Mouse (Mus musculus) lung, embryonic 16.5 days (tissue): ENCODE data around the gene Lrrc8c. TPM values are rescaled to one million over a fixed set of nuclear protein-coding genes. Genes with fewer than 3 reads are reported as not detected.

Source experiments
- ATAC-seq: fragments of 200-750 bp; cut with Nextera tagmentation; 2 replicates; pipeline ENCODE4 v1.8.0; 2017; ENCODE audit warnings: low read depth, mild to moderate bottlenecking, moderate library complexity
- H3K27ac ChIP-seq: fragments of 300-500 bp; sonication (generic); 2 replicates; pipeline ENCODE4 v1.5.1; 2014; ENCODE audit warnings: mild to moderate bottlenecking, control low read depth, low read length
- H3K27me3 ChIP-seq: fragments of 300-500 bp; sonication (generic); 2 replicates; pipeline ENCODE4 v1.6.1; 2014; ENCODE audit warnings: low read depth, low read length, mixed read lengths; ENCODE audit not compliant: control insufficient read depth, insufficient read depth
- H3K36me3 ChIP-seq: fragments of 300-500 bp; sonication (generic); 2 replicates; pipeline ENCODE4 v1.6.1; 2014; ENCODE audit warnings: low read length; ENCODE audit not compliant: control insufficient read depth, insufficient read depth
- H3K4me1 ChIP-seq: fragments of 300-500 bp; sonication (generic); replicated peaks from 2 replicates; pipeline ENCODE4 v1.6.1; 2014; ENCODE audit warnings: low read length, mixed read lengths; ENCODE audit not compliant: control insufficient read depth, insufficient read depth
- H3K4me2 ChIP-seq: fragments of 300-500 bp; sonication (generic); 2 replicates; pipeline ENCODE4 v1.6.1; 2014; ENCODE audit warnings: low read depth, low read length, control low read depth
- H3K4me3 ChIP-seq: fragments of 300-500 bp; sonication (generic); 2 replicates; pipeline ENCODE4 v1.5.1; 2014; ENCODE audit warnings: mild to moderate bottlenecking, low read length, control low read depth
- H3K9ac ChIP-seq: fragments of 300-500 bp; sonication (generic); 2 replicates; pipeline ENCODE4 v1.6.1; 2014; ENCODE audit warnings: low read length, control low read depth
- H3K9me3 ChIP-seq: fragments of 300-500 bp; sonication (generic); 2 replicates; pipeline ENCODE4 v1.6.1; 2016; ENCODE audit warnings: low read length; ENCODE audit not compliant: control insufficient read depth
- WGBS: fragments of 180-500 bp; shearing (Covaris S2); extraction: QIAGEN DNeasy Blood & Tissue Kit; methylation state at CpG from one replicate; pipeline ENCODE4 v1.1.7; 2014; 5-methylcytosine and 5-hydroxymethylcytosine counted together
- polyA plus RNA-seq: library from polyadenylated mRNA; unstranded; fragments of >200 nt; fragmentation: Nextera tagmentation; extraction: Ambion mirVana; gene quantifications from 2 replicates; pipeline ENCODE4 v1.2.1, GENCODE M21; 2015

The Lrrc8c gene
- polyA plus RNA-seq, 1 experiment from 2014 or later, result 29.2 TPM

DNA sequence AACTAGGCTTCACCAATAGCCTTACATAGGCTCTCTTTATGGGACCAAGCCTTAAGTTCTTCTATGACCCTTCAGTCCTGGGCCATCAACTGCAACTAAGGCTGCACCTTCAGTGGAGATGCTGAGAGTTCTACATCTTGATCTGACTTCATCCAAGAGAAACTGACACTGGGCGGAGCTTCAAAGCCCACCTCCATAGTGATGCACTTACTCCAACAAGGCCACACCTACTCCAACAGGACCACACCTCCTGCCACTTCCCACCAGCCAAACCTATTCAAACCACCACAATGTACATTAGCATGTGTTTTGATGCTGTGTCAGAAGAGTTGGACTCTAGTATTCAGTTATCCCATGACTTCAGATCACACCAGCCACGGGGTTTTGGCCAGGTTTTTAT, 17.0 kb downstream of the Lrrc8c start:
- Histone ChIP-seq H3K9ac (no peak overlapping the region), H3K36me3 (no peaks in the 10 kb centered on the region), H3K4me2 (no peak overlapping the region), H3K9me3 (no peaks in the 10 kb centered on the region), H3K27me3 (no peaks in the 10 kb centered on the region), H3K27ac (no peak overlapping the region), H3K4me1 (peaks cover 2% of the 10 kb centered on the region; the same call in 1 of the 2 replicates), H3K4me3 (no peak overlapping the region)
- WGBS, result 91% methylated on average over 2 of the region's 2 CpGs
- ATAC-seq, result no peak

DNA sequence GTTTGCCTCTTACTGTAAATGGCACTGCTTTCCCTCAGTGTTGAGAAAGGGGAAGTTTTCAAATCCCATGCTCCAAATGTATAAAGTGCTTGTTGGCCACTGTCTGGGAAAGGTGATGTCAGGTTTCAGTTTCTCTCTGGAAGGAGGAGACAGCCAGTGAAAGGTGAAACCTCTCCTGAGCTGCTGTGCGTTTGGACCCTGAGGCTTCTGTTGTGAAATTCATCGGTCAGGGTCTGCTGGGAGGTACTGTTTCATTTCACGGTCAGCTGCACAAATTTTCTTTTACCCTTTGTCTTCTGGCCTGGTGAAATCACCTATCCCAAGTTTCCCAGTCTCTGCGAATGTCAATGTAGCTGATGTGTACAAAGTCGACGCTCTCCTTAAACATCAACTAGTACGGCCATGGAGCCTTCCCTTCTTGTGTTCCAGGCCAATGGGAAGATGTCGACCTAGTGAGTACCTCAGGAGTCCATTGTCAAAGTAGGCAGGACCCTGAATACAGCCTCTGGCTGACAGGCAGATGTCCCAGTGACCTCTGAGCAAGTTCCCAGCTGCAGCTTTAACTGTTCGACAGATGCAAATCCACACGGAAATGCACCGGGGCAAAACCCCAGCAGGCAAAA, 18.0 kb downstream of the Lrrc8c start:
- Histone ChIP-seq H3K36me3 (no peaks in the 10 kb centered on the region), H3K4me2 (no peak overlapping the region), H3K27me3 (no peaks in the 10 kb centered on the region), H3K4me1 (no peaks in the 10 kb centered on the region), H3K9ac (no peak overlapping the region), H3K27ac (no peak overlapping the region), H3K9me3 (no peaks in the 10 kb centered on the region), H3K4me3 (no peak overlapping the region)
- WGBS, result 77% methylated on average over 11 of the region's 11 CpGs
- ATAC-seq, result no peak

GRCm38 (mm10) chr5:105541051-105541450, 21.9 kb downstream of the Lrrc8c start:
- Histone ChIP-seq H3K36me3 (no peaks in the 10 kb centered on the region; the same call in 1 of the 2 replicates), H3K4me2 (no peak overlapping the region)

GRCm38 (mm10) chr5:105545126-105545525, 25.9 kb downstream of the Lrrc8c start:
- H3K27me3 ChIP-seq, result no peaks in the 10 kb centered on the region
- H3K27ac ChIP-seq, result no peak overlapping the region
- no peaks in the 10 kb centered on the region for H3K9me3 ChIP-seq
- H3K4me2 ChIP-seq, result no peak overlapping the region
- no peak overlapping the region for H3K9ac ChIP-seq
- 61% methylated on average over 3 of the region's 3 CpGs for WGBS
- H3K36me3 ChIP-seq, result no peaks in the 10 kb centered on the region; the same call in 1 of the 2 replicates
- no peaks in the 10 kb centered on the region for H3K4me1 ChIP-seq
- no peak for ATAC-seq
- H3K4me3 ChIP-seq, result no peak overlapping the region

More at GRCm38 (mm10) chr5:105541051-105541450, 21.9 kb downstream of the Lrrc8c start:
- H3K4me1 ChIP-seq, result no peaks in the 10 kb centered on the region
- H3K4me3 ChIP-seq, result no peak overlapping the region
- no peaks in the 10 kb centered on the region for H3K9me3 ChIP-seq
- no peaks in the 10 kb centered on the region for H3K27me3 ChIP-seq
- no peak overlapping the region for H3K9ac ChIP-seq
- ATAC-seq, result no peak
- H3K27ac ChIP-seq, result no peak overlapping the region
- WGBS, result 84% methylated on average over 7 of the region's 7 CpGs

GRCm38 (mm10) chr5:105547115-105547514, 27.9 kb downstream of the Lrrc8c start:
- H3K27ac ChIP-seq, result no peak overlapping the region

GRCm38 (mm10) chr5:105551808-105552207, 32.6 kb downstream of the Lrrc8c start:
- Histone ChIP-seq H3K9me3 (no peaks in the 10 kb centered on the region), H3K4me3 (no peak overlapping the region), H3K27ac (no peak overlapping the region), H3K9ac (no peak overlapping the region), H3K4me1 (no peaks in the 10 kb centered on the region), H3K4me2 (no peak overlapping the region), H3K36me3 (no peaks in the 10 kb centered on the region), H3K27me3 (no peaks in the 10 kb centered on the region)
- ATAC-seq, result no peak
- WGBS, result 57% methylated on average over 1 of the region's 1 CpGs

More at GRCm38 (mm10) chr5:105547115-105547514, 27.9 kb downstream of the Lrrc8c start:
- no peaks in the 10 kb centered on the region for H3K27me3 ChIP-seq
- no peak for ATAC-seq
- no peak overlapping the region for H3K9ac ChIP-seq
- no peaks in the 10 kb centered on the region; the same call in 1 of the 2 replicates for H3K36me3 ChIP-seq
- H3K4me1 ChIP-seq, result no peaks in the 10 kb centered on the region
- H3K4me3 ChIP-seq, result no peak overlapping the region
- H3K9me3 ChIP-seq, result no peaks in the 10 kb centered on the region
- WGBS, result 89% methylated on average over 4 of the region's 4 CpGs
- no peak overlapping the region for H3K4me2 ChIP-seq

- WGBS, result 71% methylated on average over 6 of the region's 6 CpGs
- ATAC-seq, result no peak
- H3K27ac ChIP-seq, result no peak overlapping the region
- peaks cover 3% of the 10 kb centered on the region; the same call in 1 of the 2 replicates for H3K9me3 ChIP-seq
- H3K4me3 ChIP-seq, result no peak overlapping the region
- no peaks in the 10 kb centered on the region for H3K27me3 ChIP-seq
- H3K9ac ChIP-seq, result no peak overlapping the region
- H3K4me2 ChIP-seq, result no peak overlapping the region
- H3K36me3 ChIP-seq, result 0 out of 2 replicates have a peak, but pooled peaks cover 3% of the 10 kb centered on the region
- no peaks in the 10 kb centered on the region for H3K4me1 ChIP-seq
These were observed 37.1 kb downstream of the Lrrc8c start for GRCm38 (mm10) chr5:105556291-105556690.

DNA sequence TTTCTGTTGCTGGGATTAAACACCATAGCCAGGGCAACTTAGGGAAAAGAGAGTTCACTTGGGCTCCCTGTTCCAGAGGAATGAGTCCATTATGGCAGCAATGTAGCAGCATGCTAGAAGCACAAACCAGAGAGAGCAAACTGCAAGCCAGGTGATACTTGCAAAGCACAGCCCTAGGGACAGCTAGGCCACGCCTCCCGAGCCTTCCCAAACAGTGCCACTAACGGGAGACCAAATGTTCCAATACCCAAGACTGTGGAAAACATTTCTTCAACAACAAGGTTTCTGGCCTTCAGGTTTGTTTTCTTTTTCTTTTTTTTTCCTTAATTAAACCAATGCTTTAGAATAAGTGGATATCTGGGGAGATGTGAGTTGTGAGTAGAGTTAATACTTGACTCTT, 38.2 kb downstream of the Lrrc8c start:
- peaks cover 3% of the 10 kb centered on the region; the same call in 1 of the 2 replicates for H3K9me3 ChIP-seq
- H3K4me2 ChIP-seq, result no peak overlapping the region
- H3K4me3 ChIP-seq, result no peak overlapping the region
- no peak for ATAC-seq
- H3K36me3 ChIP-seq, result 0 out of 2 replicates have a peak, but pooled peaks cover 3% of the 10 kb centered on the region
- H3K4me1 ChIP-seq, result no peaks in the 10 kb centered on the region
- H3K27ac ChIP-seq, result no peak overlapping the region
- H3K9ac ChIP-seq, result no peak overlapping the region
- 93% methylated on average over 3 of the region's 3 CpGs for WGBS
- H3K27me3 ChIP-seq, result no peaks in the 10 kb centered on the region

GRCm38 (mm10) chr5:105557777-105558240, 38.6 kb downstream of the Lrrc8c start:
- WGBS, result 65% methylated on average over 4 of the region's 4 CpGs
- H3K4me2 ChIP-seq, result no peak overlapping the region
- no peak overlapping the region for H3K4me3 ChIP-seq
- no peak for ATAC-seq
- H3K9me3 ChIP-seq, result peaks cover 3% of the 10 kb centered on the region; the same call in 1 of the 2 replicates
- 0 out of 2 replicates have a peak, but pooled peaks cover 3% of the 10 kb centered on the region for H3K36me3 ChIP-seq
- H3K9ac ChIP-seq, result no peak overlapping the region
- no peak overlapping the region for H3K27ac ChIP-seq
- H3K4me1 ChIP-seq, result no peaks in the 10 kb centered on the region
- no peaks in the 10 kb centered on the region for H3K27me3 ChIP-seq
